Mouse (Mus musculus): ENCODE measurements around the gene Gm21987.

GRCm38 (mm10) chr16:38334431-38334830 is 12.4 kb upstream of the Gm21987 start:
- no peak for TF ChIP-seq CTCF (IDR thresholded peaks at IDR 0.05; ENCODE audit: insufficient read depth, low read length)
- no peak for TF ChIP-seq POLR2A (IDR thresholded peaks at IDR 0.05; ENCODE audit: borderline replicate concordance, extremely low read depth, low read depth, low read length)

All from lung, adult 2 months (tissue).